In the genomic region with DNA sequence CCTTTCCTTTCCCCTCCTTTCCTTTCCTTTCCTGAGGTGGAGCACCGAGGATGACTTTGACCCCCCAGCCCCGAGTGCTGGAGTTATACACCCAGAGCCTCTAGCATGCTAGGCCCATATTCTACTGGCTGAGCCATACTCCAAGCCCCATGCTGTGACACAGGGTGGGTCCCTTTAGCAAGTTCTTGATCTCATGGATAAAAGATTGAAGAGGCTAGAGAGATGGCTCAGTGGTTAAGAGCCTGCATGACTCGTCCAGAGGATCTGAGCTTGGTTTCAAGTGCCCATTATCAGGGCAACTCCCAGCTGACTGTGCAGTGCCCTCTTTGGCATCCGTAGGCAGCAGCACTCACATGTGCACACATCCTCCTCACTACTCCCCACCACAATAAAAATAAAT, we compare ENCODE assay signal across 35 mouse cellular contexts. TPM values are rescaled to one million over a fixed set of nuclear protein-coding genes. Genes with fewer than 3 reads are reported as not detected.
"Had no signal": no experiment of that assay in that cellular context is flagged by ENCODE, and none has a peak within 500 bp of the region (broad histone marks: within the 10 kb centered on the region; RNA-seq: fewer than 3 reads in every experiment).

No protein-coding gene starts in this region.

- DNase-seq: gastrocnemius, postnatal 14 days; gastrocnemius, postnatal 36 days; heart, adult 18-20 months; heart, postnatal 14 days; heart, postnatal 36 days; kidney, adult 18-20 months; kidney, adult 8-10 months; kidney, postnatal 10 days; kidney, postnatal 25 days; kidney, postnatal 4 days; liver; liver, embryonic 13.5 days had no signal

- H3K4me1 ChIP-seq: hindbrain, embryonic 13.5 days; hindbrain, embryonic 15.5 days; limb, embryonic 10.5 days had no signal

- H3K27me3 ChIP-seq: heart, embryonic 13.5 days; heart, embryonic 15.5 days; hindbrain, embryonic 13.5 days; hindbrain, embryonic 15.5 days; limb, embryonic 12.5 days; liver, embryonic 13.5 days had no signal

- H3K4me3 ChIP-seq: heart, embryonic 13.5 days; heart, embryonic 15.5 days; hindbrain, embryonic 13.5 days; hindbrain, embryonic 15.5 days; layer of hippocampus, adult 2 months; left cerebral cortex, adult 2 months; limb, embryonic 10.5 days; limb, embryonic 12.5 days; liver, embryonic 13.5 days had no signal

- ATAC-seq: hindbrain, postnatal 0 days; intestine, embryonic 16.5 days had no signal

- H3K9me3 ChIP-seq: heart, embryonic 13.5 days; heart, embryonic 15.5 days; hindbrain, embryonic 13.5 days; hindbrain, embryonic 15.5 days; limb, embryonic 10.5 days; limb, embryonic 12.5 days; liver, embryonic 13.5 days had no signal

RNA-seq across cellular contexts. Expression of a gene that starts 42.7 kb away (rescaled TPM):
- total RNA-seq: gastrocnemius, postnatal 14 days; gastrocnemius, postnatal 36 days; heart, adult 18-20 months; heart, adult 8-10 months; heart, postnatal 14 days; heart, postnatal 36 days; hematopoietic stem cell, adult 5-6 weeks; hindbrain, postnatal 0 days; layer of hippocampus, adult 2 months; layer of hippocampus, postnatal 10 days; layer of hippocampus, postnatal 25 days; left cerebral cortex, adult 2 months; left cerebral cortex, postnatal 14 days; left cerebral cortex, postnatal 36 days had no signal
- polyA plus RNA-seq: gonadal fat pad, adult 2 months; heart, embryonic 11.5 days; heart, embryonic 13.5 days; heart, embryonic 15.5 days; heart, postnatal 0 days; hindbrain, embryonic 11.5 days; hindbrain, embryonic 13.5 days; hindbrain, embryonic 15.5 days; hindbrain, postnatal 0 days; intestine, embryonic 14.5 days; intestine, embryonic 16.5 days; kidney, embryonic 14.5 days; limb, embryonic 10.5 days; limb, embryonic 12.5 days; liver, embryonic 11.5 days; liver, embryonic 13.5 days had no signal

RNA-seq across cellular contexts. Expression of a gene that starts 53.7 kb away (rescaled TPM):
- total RNA-seq: hematopoietic stem cell, adult 5-6 weeks had no signal
